Comparison of ENCODE assay signal across 11 mouse cellular contexts in the genomic region with DNA sequence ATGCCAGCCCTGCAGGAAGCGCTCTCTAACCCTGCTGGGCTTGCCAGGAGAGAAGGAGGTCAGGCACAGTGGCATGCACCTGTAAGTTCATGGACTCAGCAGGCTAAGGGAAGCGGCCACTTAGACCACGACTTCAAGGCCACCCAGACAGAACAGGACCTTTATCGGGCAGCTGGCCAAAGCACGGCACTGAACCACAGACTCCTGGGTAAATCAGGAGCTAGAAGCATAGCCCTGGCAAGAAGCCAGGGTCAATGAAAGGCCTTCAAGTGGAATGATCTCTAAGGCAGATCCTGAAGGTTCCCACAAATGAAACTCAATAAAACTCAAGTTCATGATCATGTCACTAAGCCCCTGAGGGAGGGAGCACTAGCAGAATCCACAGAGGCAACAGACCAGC. TPM values are rescaled to one million over a fixed set of nuclear protein-coding genes. Genes with fewer than 3 reads are reported as not detected.
DNase-seq lines count a peak whose midpoint lies in the region; ATAC-seq lines count a peak whose summit lies in the region.
"Had no signal": no experiment of that assay in that cellular context is flagged by ENCODE, and none has a peak within 500 bp of the region (broad histone marks: within the 10 kb centered on the region; RNA-seq: fewer than 3 reads in every experiment).

No protein-coding gene starts in this region.

- H3K4me3 ChIP-seq in heart, embryonic 15.5 days = no peak overlapping the region
- H3K4me3 ChIP-seq in heart, embryonic 10.5 days = no peak overlapping the region
- H3K4me3 ChIP-seq: layer of hippocampus, adult 2 months had no signal

- H3K4me2 ChIP-seq in heart, embryonic 15.5 days = no peak overlapping the region

- 0 out of 2 replicates have a peak overlapping the region, but pooled peaks have one; percentile 14 for H3K9ac ChIP-seq in heart, embryonic 15.5 days

- 44% methylated on average over 5 of the region's 5 CpGs for WGBS in heart, embryonic 15.5 days
- 87% methylated on average over 5 of the region's 5 CpGs for WGBS in heart, embryonic 10.5 days

- peaks cover 8% of the 10 kb centered on the region for H3K4me1 ChIP-seq in heart, embryonic 15.5 days (replicated peaks)
- H3K4me1 ChIP-seq in heart, embryonic 10.5 days = no peaks in the 10 kb centered on the region; the same call in 1 of the 2 replicates

- ATAC-seq in heart, embryonic 15.5 days (replicated peaks; ENCODE audit: insufficient number of reproducible peaks, insufficient read depth, low FRiP score, low read depth) = no peak; the same call in 1 of the 2 replicates

- DNase-seq in heart, embryonic 10.5 days (ENCODE audit: low spot score) = no peak
- DNase-seq in right cerebral cortex, postnatal 4 days = peak; percentile 35
- DNase-seq in right cerebral cortex, adult 18-20 months = no peak
- peak; percentile 83 for DNase-seq in kidney, postnatal 14 days
- DNase-seq in B cell, adult 2 months = no peak
- DNase-seq in cerebellum, adult 9-11 months = no peak
- no peak for DNase-seq in frontal cortex, postnatal 25 days (ENCODE audit: low spot score in 2 of 2)
- DNase-seq: liver; right cerebral cortex, postnatal 14 days had no signal

- no peaks in the 10 kb centered on the region for H3K9me3 ChIP-seq in heart, embryonic 15.5 days (replicated peaks)
- no peaks in the 10 kb centered on the region for H3K9me3 ChIP-seq in heart, embryonic 10.5 days

- H3K27ac ChIP-seq in heart, embryonic 15.5 days = no peak overlapping the region; the same call in 1 of the 2 replicates
- H3K27ac ChIP-seq in heart, embryonic 10.5 days = no peak overlapping the region
- H3K27ac ChIP-seq: layer of hippocampus, adult 2 months had no signal

- H3K27me3 ChIP-seq in heart, embryonic 15.5 days = no peaks in the 10 kb centered on the region
- H3K27me3 ChIP-seq in heart, embryonic 10.5 days (ENCODE audit: insufficient read depth, poor library complexity, severe bottlenecking) = no peaks in the 10 kb centered on the region

- H3K36me3 ChIP-seq in heart, embryonic 15.5 days = peaks cover 34% of the 10 kb centered on the region
- peaks cover 85% of the 10 kb centered on the region for H3K36me3 ChIP-seq in heart, embryonic 10.5 days

RNA-seq across cellular contexts. Expression of gene Rcc1l, which starts 11.9 kb away (rescaled TPM):
- 20.1 and 24.2 TPM in 2 replicates for polyA plus RNA-seq in heart, embryonic 15.5 days (2015; fragmentation: Nextera tagmentation; extraction: Ambion mirVana)
- 32.9 and 36.7 TPM in 2 replicates for polyA plus RNA-seq in heart, embryonic 10.5 days (2016; fragmentation: Nextera tagmentation; extraction: Ambion mirVana)

RNA-seq across cellular contexts. Expression of gene Gtf2ird2, which starts 19.1 kb away (rescaled TPM):
- polyA plus RNA-seq in heart, embryonic 15.5 days (2015; fragmentation: Nextera tagmentation; extraction: Ambion mirVana) = 5.1 and 6.3 TPM in 2 replicates
- 5.4 and 6.3 TPM in 2 replicates for polyA plus RNA-seq in heart, embryonic 10.5 days (2016; fragmentation: Nextera tagmentation; extraction: Ambion mirVana)

Comparison
In these comparisons a context has a peak if more than half of its experiments do, and no peak if none do; other contexts are left out.
1. DNase-seq: peak in right cerebral cortex, postnatal 4 days (single experiment) and kidney, postnatal 14 days (single experiment); none in heart, embryonic 10.5 days (single experiment), right cerebral cortex, adult 18-20 months (single experiment), B cell, adult 2 months (0 of 2), cerebellum, adult 9-11 months (single experiment) and frontal cortex, postnatal 25 days (0 of 2).